Mouse (Mus musculus) megakaryocyte, embryonic 14.5 days (primary cell): ENCODE data around the gene Slc18a2. TPM values are rescaled to one million over a fixed set of nuclear protein-coding genes. Genes with fewer than 3 reads are reported as not detected.

ENCODE experiments used
- H3K27me3 ChIP-seq: replicated peaks from 2 replicates; pipeline ENCODE3; 2012; ENCODE audit warnings: inconsistent platforms
- H3K36me3 ChIP-seq: replicated peaks from 2 replicates; pipeline ENCODE3; 2012; ENCODE audit warnings: low read length, inconsistent platforms, mixed read lengths
- H3K4me1 ChIP-seq: 2 replicates; pipeline ENCODE4 v1.6.1; 2012; ENCODE audit warnings: inconsistent platforms
- H3K4me3 ChIP-seq: replicated peaks from 2 replicates; pipeline ENCODE3; 2012; ENCODE audit warnings: moderate library complexity, mild to moderate bottlenecking, inconsistent platforms
- H3K9me3 ChIP-seq: 2 replicates; pipeline ENCODE4 v1.6.1; 2012; ENCODE audit warnings: inconsistent platforms
- FLI1 ChIP-seq: IDR thresholded peaks from 2 replicates; pipeline ENCODE4 v1.6.1; 2012; ENCODE audit warnings: low read length, inconsistent platforms, mixed read lengths
- GATA1 ChIP-seq: IDR thresholded peaks from 3 replicates; pipeline ENCODE4 v1.6.1; 2012; ENCODE audit warnings: mixed read lengths, low read length, inconsistent platforms, borderline replicate concordance
- polyA plus RNA-seq: library from polyadenylated mRNA; stranded (reverse); fragments of >175 nt; gene quantifications from 2 replicates; pipeline ENCODE4 v1.2.3, GENCODE M21; 2012; ENCODE audit warnings: low replicate concordance; ENCODE audit not compliant: insufficient read depth

Gene Slc18a2
- polyA plus RNA-seq: 1.4 TPM in 1 of 2 replicates, not detected in the other

DNA sequence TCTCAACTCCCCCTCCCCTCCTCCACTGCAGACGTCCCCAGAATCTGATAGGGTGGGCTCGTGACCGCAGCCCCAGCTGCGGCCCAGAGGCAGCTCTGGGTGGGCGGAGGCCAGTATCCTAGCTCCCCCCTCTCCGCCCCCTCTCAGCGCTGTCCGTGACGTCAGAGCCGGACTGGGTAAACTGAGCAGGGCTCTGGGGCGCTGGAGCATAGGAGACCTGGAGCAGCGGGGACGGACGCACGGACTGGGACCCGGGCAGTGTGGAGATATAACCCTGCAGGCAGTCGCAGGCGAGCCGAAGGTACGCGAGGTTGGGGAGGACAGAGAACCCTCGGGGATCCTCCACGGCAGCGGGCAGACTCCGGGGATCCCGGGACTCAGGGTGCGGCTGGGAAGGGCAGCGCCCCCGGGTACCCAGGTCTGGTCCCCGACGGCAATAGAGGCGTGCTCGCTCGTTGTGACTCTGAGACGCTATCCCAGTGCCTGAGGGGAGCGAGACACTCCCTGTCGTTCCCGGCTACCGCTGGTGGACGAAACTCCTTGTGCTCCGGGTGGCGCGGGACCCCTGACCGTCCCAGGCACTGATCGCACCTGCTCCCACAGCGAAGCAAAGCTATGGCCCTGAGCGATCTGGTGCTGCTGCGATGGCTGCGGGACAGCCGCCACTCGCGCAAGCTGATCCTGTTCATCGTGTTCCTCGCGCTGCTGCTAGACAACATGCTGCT is at the start of gene Slc18a2:
Slc18a2 (plus strand) TSS at position 179 of the 725 bp plus-strand sequence.
- Histone ChIP-seq H3K4me1 (peaks cover 51% of the 10 kb centered on the region), H3K4me3 (peak within 1 kb of the TSS; percentile 94), H3K27me3 (peaks cover 39% of the 10 kb centered on the region), H3K36me3 (peaks cover 17% of the 10 kb centered on the region), H3K9me3 (peaks cover 16% of the 10 kb centered on the region)
- TF ChIP-seq GATA1: no peak
- TF ChIP-seq FLI1: no peak

DNA sequence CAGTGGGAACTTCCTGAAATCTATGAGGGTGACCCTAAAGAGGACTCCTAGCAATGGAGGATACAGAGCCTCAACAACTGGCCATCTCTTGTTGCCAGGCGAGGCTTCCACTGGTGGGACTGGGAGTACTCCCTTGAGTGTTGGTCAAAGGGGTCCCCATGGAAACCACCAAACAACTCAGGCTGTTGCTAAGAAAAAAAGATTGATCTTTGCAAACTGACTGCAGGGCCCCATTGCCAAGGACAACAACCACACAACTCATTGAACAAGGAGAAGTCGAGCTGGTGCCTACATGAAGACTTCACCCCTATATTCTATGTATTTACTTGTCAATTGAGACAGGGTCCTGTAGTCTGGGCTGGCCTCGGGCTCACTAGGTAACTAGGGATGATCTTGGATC is 43.8 kb upstream of the Slc18a2 start:
- Histone ChIP-seq H3K4me3 (no peak overlapping the region), H3K27me3 (peaks cover 18% of the 10 kb centered on the region), H3K36me3 (no peaks in the 10 kb centered on the region), H3K4me1 (peaks cover 8% of the 10 kb centered on the region), H3K9me3 (no peaks in the 10 kb centered on the region)
- TF ChIP-seq FLI1: no peak
- no peak for TF ChIP-seq GATA1

DNA sequence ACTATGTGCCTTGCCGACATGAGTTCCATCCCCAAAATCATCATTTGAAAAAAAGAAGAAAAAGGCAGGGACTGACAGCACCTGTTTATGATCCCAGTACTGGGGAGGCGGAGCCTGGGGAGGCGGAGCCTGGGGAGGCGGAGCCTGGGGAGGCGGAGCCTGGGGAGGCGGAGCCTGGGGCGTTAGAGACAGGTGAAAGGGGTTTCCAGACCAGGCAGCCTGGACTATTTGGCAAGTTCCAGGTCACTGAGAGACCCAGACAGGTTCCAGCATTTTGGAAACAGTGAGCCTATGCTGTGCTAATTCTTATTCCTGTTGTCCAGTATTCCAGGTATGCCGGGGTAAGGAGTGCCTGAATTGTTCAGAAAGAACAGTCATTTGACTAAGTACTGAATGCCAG is 41.7 kb upstream of the Slc18a2 start, which contains the start of gene Kcnk18:
Kcnk18 (plus strand) TSS at position 224 of the 400 bp plus-strand sequence.
- Histone ChIP-seq H3K4me3 (no peak within 1 kb of the TSS), H3K27me3 (peaks cover 14% of the 10 kb centered on the region), H3K4me1 (peaks cover 5% of the 10 kb centered on the region), H3K36me3 (no peaks in the 10 kb centered on the region), H3K9me3 (no peaks in the 10 kb centered on the region)
- TF ChIP-seq GATA1: no peak
- TF ChIP-seq FLI1: no peak

DNA sequence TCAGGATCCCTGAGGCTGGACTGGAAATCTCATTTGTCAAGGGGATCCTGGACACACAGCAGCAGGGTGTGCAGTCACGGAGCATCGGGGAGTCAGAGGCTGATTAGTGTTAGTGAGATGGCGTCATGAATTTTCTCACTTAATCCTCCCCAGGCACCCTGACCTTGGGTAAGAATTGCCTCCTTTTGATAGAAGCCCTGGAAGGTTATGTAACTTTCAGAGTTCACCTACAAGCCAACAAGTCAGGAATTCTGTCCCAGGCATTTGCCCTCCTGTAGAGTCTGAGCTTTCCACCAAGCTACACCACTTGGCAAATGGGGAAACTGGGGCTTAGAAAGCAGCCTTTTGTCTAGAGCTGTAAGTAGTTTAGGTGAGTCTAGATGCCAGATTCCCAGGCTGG is 39.6 kb upstream of the Slc18a2 start:
- Histone ChIP-seq H3K4me1 (no peaks in the 10 kb centered on the region), H3K36me3 (no peaks in the 10 kb centered on the region), H3K9me3 (peaks cover 5% of the 10 kb centered on the region; the same call in 1 of the 2 replicates), H3K27me3 (peaks cover 22% of the 10 kb centered on the region), H3K4me3 (no peak overlapping the region)
- TF ChIP-seq FLI1: no peak
- TF ChIP-seq GATA1: no peak

DNA sequence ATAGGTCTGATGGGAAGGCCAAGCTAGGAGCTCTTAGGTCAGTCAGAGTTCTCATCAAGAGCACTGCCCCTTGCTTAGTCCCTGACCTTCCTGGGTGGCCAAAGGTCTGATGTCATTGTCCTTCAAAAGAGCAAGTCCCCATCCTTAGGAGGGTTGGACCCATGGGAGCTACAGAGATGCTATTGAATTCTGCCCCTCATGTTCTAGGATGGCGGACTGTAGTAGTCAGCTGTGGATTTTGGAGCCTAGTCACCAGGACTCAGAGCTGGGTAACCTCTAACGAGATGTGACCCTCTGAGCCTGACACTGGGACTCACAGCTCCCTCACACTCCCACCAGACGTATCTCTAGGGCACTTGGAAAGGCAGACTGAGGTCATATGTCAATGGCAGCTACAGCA is 32.3 kb upstream of the Slc18a2 start:
- Histone ChIP-seq H3K4me3 (no peak overlapping the region), H3K4me1 (peaks cover 5% of the 10 kb centered on the region), H3K27me3 (peaks cover 41% of the 10 kb centered on the region), H3K36me3 (no peaks in the 10 kb centered on the region), H3K9me3 (peaks cover 7% of the 10 kb centered on the region)
- TF ChIP-seq FLI1 (no peak), GATA1 (no peak)

DNA sequence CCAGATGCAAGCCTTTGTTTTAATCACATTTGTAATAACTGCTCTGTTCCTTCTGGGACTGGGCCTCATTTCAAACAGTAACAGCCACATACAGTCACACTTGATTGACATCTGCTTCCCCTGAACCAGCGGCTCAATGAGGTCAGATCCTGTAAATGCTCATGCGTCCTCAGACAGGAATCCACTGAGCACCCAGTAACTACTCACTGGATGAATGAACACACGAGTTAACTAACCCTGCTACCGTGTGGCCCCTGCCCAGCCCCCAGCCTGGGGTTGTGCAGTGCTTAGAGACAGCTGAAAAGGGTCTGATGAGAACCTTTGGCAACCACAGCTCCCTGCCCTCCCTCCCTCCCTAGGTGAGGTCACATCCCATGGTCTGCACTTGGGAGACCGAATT is 27.9 kb upstream of the Slc18a2 start:
- H3K9me3 ChIP-seq: peaks cover 23% of the 10 kb centered on the region
- H3K27me3 ChIP-seq: peaks cover 53% of the 10 kb centered on the region
- no peak overlapping the region for H3K4me3 ChIP-seq
- TF ChIP-seq FLI1: no peak
- TF ChIP-seq GATA1: no peak
- no peaks in the 10 kb centered on the region for H3K36me3 ChIP-seq
- peaks cover 5% of the 10 kb centered on the region for H3K4me1 ChIP-seq

DNA sequence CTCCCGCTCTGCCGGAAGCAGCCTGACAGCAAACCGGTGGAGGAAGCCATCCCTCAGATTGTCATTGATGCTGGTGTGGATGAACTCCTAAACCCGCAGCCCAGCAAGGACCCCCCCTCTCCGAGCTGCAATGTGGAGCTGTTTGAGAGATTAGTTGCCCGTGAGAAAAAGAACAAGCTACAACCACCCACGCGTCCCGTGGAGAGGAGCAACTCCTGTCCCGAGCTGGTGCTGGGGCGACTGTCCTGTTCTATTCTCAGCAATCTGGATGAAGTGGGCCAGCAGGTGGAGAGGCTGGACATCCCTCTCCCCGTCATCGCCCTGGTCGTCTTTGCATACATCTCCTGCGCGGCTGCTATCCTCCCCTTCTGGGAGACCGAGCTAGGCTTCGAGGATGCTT is 25.7 kb upstream of the Slc18a2 start:
- peaks cover 13% of the 10 kb centered on the region for H3K4me1 ChIP-seq
- H3K9me3 ChIP-seq: peaks cover 23% of the 10 kb centered on the region
- no peak overlapping the region for H3K4me3 ChIP-seq
- peaks cover 50% of the 10 kb centered on the region for H3K27me3 ChIP-seq
- TF ChIP-seq GATA1: no peak
- TF ChIP-seq FLI1: no peak
- H3K36me3 ChIP-seq: no peaks in the 10 kb centered on the region

DNA sequence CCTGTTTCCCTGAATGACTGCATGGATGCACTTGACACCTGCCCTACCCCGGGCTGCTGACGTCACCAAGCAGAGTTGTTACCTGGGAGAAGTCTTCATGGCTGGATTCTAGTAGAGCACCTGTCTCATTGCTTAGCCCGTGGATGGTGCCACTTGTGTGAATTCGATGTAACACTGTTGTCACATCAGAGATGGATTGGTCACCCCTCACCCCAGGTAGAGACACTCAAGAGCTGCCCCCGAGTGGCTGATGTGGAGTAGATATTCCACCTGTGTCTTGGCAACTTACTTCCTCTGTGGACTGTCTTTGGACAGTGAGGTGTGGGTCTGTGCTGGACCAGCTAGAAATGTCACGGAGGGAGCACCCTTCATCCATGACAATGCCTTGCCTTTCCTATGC is 24.6 kb upstream of the Slc18a2 start:
- H3K36me3 ChIP-seq: no peaks in the 10 kb centered on the region
- TF ChIP-seq GATA1 (no peak), FLI1 (no peak)
- peaks cover 15% of the 10 kb centered on the region for H3K4me1 ChIP-seq
- H3K4me3 ChIP-seq: no peak overlapping the region
- H3K27me3 ChIP-seq: peaks cover 51% of the 10 kb centered on the region
- peaks cover 23% of the 10 kb centered on the region for H3K9me3 ChIP-seq

DNA sequence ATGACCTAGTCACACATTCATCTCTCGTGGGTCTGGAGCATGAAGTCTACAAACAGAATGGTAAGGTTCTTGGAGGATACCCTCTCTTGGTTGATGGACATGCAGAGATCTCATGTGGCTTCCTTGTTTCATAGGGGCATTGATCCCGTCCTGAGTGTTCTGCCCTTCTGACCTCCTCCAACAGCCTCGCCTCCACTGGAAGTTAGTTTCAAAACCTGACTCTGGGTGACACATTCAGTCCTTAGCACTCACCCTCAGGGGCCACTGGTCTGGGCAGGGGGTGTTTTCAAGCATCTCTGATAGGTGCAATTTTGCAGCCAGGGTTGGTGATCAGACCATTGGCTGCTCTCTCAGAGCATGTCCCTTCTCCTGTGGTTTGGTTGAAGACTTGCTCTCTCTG is 22.1 kb upstream of the Slc18a2 start:
- H3K4me1 ChIP-seq: peaks cover 10% of the 10 kb centered on the region
- peaks cover 52% of the 10 kb centered on the region for H3K27me3 ChIP-seq
- H3K9me3 ChIP-seq: peaks cover 19% of the 10 kb centered on the region
- no peak for TF ChIP-seq GATA1
- TF ChIP-seq FLI1: no peak
- H3K36me3 ChIP-seq: no peaks in the 10 kb centered on the region
- no peak overlapping the region for H3K4me3 ChIP-seq

DNA sequence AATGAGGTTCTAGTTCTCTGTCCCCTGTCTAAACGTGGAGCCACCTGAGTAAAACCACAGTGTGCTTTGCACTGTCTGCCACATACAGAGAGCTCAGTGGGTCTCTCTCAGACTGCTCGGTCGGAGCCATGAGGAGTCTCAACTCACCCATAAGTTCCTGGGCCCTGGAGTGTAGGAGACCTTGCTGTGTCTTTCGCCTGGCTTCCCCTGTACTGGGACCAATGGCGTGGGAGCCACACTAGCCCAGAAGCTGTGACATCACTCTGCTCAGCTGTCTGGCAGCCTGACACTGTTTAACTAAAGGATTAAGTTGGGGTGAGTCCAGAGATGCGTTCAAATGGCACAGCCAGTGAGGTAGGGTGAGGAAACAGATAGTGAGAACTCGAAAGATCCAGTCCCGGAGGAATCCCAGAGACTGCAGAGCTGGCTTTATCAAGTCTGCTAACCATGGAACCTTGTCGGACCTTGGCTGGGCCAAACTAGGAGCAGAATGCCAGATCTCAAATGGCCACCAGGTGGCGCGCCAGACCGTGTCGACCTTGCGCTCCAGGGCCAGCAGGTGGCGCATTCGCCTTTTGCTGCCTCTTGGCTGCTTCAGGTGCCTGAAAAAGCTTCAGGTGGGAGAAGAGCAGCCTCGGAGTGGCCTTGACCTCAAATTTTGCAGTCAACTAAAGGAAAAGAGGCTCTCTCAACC is 21.4 kb upstream of the Slc18a2 start:
- peak overlapping the region; percentile 30 for H3K4me3 ChIP-seq
- peaks cover 10% of the 10 kb centered on the region for H3K4me1 ChIP-seq
- TF ChIP-seq FLI1 (no peak), GATA1 (no peak)
- H3K27me3 ChIP-seq: peaks cover 47% of the 10 kb centered on the region
- H3K36me3 ChIP-seq: no peaks in the 10 kb centered on the region
- H3K9me3 ChIP-seq: peaks cover 12% of the 10 kb centered on the region
